Mouse (Mus musculus): Measurements from ENCODE around the gene Astn2. TPM values are rescaled to one million over a fixed set of nuclear protein-coding genes. Genes with fewer than 3 reads are reported as not detected.
"Not testable (repeated sequence)": the region's sequence is repeated elsewhere in the genome, so short reads cannot be mapped to it uniquely, and the experiment has no call there.

Gene Astn2
- polyA plus RNA-seq, 2 experiments from 2014 or later: not detected

GRCm38 (mm10) chr4:65744788-65745187, 659.6 kb downstream of the Astn2 start:
- ATAC-seq: no peak

GRCm38 (mm10) chr4:65744088-65744610, 660.3 kb downstream of the Astn2 start:
- no peak for ATAC-seq

GRCm38 (mm10) chr4:65743160-65743691, 661.2 kb downstream of the Astn2 start:
- no peak for ATAC-seq

GRCm38 (mm10) chr4:65724414-65724813, 680.0 kb downstream of the Astn2 start:
- ATAC-seq: no peak

- ATAC-seq: no peak
Measured at GRCm38 (mm10) chr4:65719610-65720009, 684.8 kb downstream of the Astn2 start.

- ATAC-seq: no peak
Measured at GRCm38 (mm10) chr4:65717899-65718298, 686.5 kb downstream of the Astn2 start.

GRCm38 (mm10) chr4:65716086-65716485, 688.3 kb downstream of the Astn2 start:
- ATAC-seq: no peak

GRCm38 (mm10) chr4:65711678-65712077, 692.7 kb downstream of the Astn2 start:
- ATAC-seq: no peak

GRCm38 (mm10) chr4:65710623-65711022, 693.8 kb downstream of the Astn2 start:
- no peak for ATAC-seq

GRCm38 (mm10) chr4:65701848-65702247, 702.6 kb downstream of the Astn2 start:
- ATAC-seq: no peak

GRCm38 (mm10) chr4:65699743-65700361, 704.6 kb downstream of the Astn2 start:
- no peak for ATAC-seq

GRCm38 (mm10) chr4:65695241-65695640, 709.2 kb downstream of the Astn2 start:
- no peak for ATAC-seq

- ATAC-seq: no peak
Measured at GRCm38 (mm10) chr4:65694011-65694410, 710.4 kb downstream of the Astn2 start.

GRCm38 (mm10) chr4:65687006-65687723, 717.2 kb downstream of the Astn2 start:
- ATAC-seq: no peak

- no peak for ATAC-seq
Measured at GRCm38 (mm10) chr4:65686258-65687005, 718.0 kb downstream of the Astn2 start.

GRCm38 (mm10) chr4:65684401-65684800, 720.0 kb downstream of the Astn2 start:
- no peak for ATAC-seq

GRCm38 (mm10) chr4:65679786-65680185, 724.6 kb downstream of the Astn2 start:
- not testable (repeated sequence) for ATAC-seq

- no peak for ATAC-seq
Measured at GRCm38 (mm10) chr4:65678929-65679328, 725.5 kb downstream of the Astn2 start.

- ATAC-seq: no peak
Measured at GRCm38 (mm10) chr4:65678495-65678894, 725.9 kb downstream of the Astn2 start.

- no peak for ATAC-seq
Measured at GRCm38 (mm10) chr4:65674267-65674978, 730.0 kb downstream of the Astn2 start.

GRCm38 (mm10) chr4:65673418-65673933, 730.9 kb downstream of the Astn2 start:
- no peak for ATAC-seq

GRCm38 (mm10) chr4:65672294-65672693, 732.1 kb downstream of the Astn2 start:
- no peak for ATAC-seq

Measured in activated CD4-positive, CD25-positive, alpha-beta regulatory T cell, adult 4 months (primary cell).